Mouse (Mus musculus) urinary bladder, postnatal 14 days (tissue): ENCODE results near the gene Siglec1.
A peak's percentile ranks its signal among the peaks of the same experiment; 100 is the strongest.

ENCODE experiments used
- DNase-seq: peaks from one replicate; pipeline ENCODE4 v3.0.0; 2021; ENCODE audit warnings: low spot score

Siglec1 gene

GRCm38 (mm10) chr2:131097087-131097486 lies 10.5 kb upstream of the Siglec1 start:
- DNase-seq = no peak

DNA sequence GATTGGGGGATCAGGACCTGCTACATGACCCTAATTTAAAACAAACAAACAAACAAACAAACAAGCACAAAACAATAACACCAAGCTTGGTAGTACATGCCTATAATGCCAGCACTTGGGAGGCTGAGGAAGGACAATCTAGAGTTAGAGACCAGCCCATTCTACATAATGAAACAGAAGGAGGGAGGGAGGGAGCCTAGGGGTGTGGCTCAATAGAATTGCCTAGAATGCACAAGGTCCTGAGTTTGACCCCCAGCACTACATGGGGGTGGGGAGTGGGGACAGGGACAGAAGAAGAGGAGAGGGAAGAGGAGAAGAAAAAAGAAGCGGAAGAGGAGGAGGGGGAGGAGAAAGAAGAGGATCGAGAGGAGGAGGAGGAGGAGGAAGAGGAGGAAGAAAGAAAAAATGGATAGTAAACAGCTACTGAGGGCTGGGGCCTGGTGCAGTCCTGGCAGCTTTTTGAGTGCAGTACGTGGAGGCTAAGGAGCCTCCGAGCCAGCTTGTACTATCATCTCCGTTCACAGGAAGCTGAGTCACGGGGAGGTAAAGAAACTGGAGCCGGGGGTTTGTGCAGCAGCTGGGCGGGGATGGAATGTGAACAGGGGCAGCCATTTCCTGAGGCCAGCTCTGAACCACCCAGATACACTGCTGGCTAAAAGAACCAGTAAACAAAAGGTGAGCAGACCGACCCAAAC lies 9.7 kb upstream of the Siglec1 start:
- DNase-seq = peak; percentile 79

DNA sequence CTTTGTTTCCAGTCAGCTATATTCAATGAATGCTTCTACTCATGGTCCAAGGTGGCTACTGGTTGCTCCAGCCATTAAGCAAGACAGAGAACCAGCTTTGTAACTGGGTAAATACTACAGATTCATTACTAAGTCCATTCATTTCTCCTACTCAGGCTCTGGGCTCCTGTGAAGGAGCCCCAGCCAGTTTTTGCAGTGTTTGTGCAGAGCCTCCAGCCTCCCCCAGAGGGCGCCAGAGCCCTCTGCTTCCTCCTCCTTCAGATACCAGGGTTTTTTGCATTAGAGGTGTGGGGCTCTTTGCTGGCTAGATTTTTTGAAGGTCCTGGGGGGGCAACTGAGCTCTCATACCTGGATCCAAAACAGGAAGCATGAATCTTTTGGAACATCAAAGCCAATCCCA lies 8.3 kb upstream of the Siglec1 start:
- DNase-seq = peak; percentile 75

- peak; percentile 1 for DNase-seq
These were observed 7.0 kb upstream of the Siglec1 start for GRCm38 (mm10) chr2:131093577-131093976.

GRCm38 (mm10) chr2:131090852-131091251 lies 4.3 kb upstream of the Siglec1 start:
- peak; percentile 12 for DNase-seq

- no peak for DNase-seq
These were observed 3.1 kb upstream of the Siglec1 start for GRCm38 (mm10) chr2:131089634-131090033.

DNA sequence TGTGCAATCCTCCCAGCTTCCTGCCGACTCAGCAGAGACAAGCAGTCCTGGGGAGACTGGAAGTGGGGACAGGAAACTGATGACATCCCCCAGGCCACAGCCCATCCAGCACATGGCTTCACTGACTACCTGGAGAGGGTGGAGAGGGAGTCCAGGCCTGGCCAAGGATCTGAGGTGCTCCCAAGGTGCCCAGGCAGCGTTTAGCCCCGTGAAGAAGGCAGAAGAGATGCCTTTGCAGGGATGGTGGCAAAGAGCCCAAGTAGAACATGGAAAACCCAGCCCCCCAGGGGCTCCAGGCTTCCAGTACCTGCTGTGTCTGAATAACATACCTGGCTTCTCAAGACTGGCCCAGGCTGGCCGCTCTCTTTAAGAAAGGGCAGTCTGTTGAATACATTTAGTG lies 2.0 kb upstream of the Siglec1 start:
- no peak for DNase-seq

- no peak for DNase-seq
These were observed 2.4 kb downstream of the Siglec1 start for GRCm38 (mm10) chr2:131084206-131084605.

GRCm38 (mm10) chr2:131080507-131080906 lies 6.1 kb downstream of the Siglec1 start:
- no peak for DNase-seq

DNA sequence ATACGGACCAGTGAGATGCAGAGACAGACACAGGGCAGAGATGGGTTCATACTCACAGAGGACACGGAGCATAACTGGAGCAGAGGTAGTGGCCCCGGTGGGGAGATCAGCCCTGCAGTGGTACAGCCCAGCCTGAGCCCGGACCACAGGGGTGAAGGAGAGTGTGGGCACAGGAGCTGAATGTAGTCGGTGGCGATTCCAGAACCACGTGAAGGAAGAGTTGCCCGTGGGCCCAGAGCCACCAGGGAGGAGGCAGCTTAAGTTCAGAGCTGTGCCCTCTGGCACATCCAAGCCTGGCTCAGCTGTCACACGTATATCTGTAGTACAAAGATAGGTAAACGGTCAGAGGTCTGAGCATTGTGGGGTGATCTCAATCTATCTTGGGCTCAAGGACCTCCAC lies 14.0 kb downstream of the Siglec1 start:
- no peak for DNase-seq

DNA sequence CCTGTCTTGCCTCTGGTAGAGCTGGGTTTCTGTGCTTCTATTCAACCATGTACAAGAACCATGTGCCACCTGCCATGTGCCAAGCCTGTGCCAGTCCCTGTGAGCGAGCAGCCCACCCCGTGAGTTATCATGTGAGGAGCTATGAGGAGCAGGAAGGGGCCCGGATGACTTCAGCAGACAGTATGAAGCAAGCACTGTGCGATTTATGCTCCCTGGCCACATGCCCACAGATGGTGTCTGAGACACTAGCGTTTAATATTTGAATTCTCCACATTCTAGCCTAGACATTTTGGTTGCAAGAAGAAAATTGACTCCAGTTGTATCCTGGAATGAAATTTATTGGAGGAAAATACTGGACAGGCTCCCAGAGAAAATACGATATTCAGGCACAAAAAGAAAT lies 19.1 kb downstream of the Siglec1 start:
- peak; percentile 70 for DNase-seq

DNA sequence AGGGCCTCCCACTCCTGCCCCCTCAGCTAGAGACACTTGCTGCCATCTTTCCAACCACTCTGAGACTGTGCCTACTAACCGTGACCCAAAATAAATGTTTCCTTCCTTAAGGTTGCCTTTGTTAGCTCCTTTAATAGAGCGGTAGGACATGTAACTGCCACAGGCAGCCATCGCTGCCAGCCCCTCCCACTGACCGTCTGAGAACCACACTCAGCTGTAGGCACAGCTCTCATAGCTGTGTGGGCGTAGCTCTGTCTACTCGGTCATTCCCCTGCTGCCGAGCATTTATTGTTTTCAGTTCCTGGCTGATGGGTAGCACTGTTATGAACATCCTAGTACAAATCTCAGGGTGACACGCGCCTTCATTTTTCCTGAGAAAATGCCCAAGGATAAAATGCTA lies 20.2 kb downstream of the Siglec1 start:
- DNase-seq = no peak

DNA sequence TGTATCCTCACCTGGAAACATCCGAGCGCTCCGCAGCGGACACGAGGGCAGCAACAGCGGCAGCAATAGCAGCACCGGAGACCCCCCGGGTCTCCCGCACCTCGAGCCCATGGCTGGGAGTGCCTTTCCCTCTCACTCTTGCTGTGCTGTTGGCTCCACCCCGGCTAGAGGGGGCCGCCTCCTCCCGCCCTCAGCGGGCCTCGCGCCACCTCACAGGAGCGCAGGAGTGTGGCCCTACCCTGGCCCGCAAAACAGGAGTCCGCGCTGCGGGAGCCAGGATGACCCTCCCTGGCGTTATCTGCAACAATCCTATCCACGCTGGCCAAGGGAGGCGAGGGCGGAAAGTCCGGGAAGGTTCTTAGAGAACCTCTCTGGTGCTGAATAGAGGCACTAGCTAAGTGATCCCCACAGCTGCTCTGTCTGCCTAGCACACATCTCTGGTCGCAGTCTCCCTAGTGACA lies 23.1 kb downstream of the Siglec1 start, which contains the start of gene Adam33:
TSS of gene Adam33 (minus strand) at position 411 of the 461 bp plus-strand sequence.
- peak; percentile 55 for DNase-seq

GRCm38 (mm10) chr2:131061607-131062006 lies 25.0 kb downstream of the Siglec1 start:
- no peak for DNase-seq

GRCm38 (mm10) chr2:131060784-131061183 lies 25.8 kb downstream of the Siglec1 start:
- DNase-seq = no peak

- DNase-seq = no peak
These were observed 26.6 kb downstream of the Siglec1 start for GRCm38 (mm10) chr2:131059781-131060540.

- DNase-seq = peak; percentile 83
These were observed 27.2 kb downstream of the Siglec1 start for GRCm38 (mm10) chr2:131059377-131059776.

DNA sequence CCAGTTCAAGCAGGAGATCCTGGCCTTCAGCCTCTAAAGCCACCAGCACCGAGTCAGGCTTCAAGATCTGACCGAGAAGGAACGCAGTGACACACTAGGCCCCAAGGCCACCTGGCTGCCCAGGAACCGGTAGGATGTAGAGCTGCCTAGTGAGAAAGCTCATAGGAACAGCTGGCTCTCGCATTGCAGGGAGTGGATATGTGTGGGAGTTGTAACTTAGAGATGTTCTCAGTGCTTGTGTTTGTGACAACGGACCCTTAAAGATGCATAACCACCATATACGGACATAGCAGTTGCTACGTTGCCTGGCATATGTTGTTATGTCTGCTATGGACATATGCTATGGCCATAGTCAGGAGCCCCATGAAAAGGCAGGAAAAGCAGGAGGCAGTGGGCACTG lies 27.9 kb downstream of the Siglec1 start:
- DNase-seq = no peak

DNA sequence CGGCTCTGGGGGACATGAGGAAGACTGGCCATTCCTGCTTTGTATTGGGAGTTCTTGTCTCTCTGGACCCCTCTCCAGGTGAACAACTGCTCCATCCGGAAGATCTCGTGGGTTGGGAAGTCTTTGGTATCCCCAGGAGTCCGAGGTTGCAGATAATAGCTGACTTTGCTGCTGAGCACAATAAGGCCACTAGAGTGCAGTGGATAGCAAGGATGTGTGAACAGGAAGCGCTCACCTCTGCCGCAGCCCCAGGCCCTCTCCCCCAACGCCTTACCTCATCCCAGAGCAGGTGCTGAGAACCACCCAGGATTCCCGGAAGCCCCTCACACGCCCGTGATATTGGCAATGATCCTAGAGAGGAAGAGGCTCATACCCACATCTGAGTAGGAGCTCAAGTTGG lies 30.4 kb downstream of the Siglec1 start:
- DNase-seq = no peak

DNA sequence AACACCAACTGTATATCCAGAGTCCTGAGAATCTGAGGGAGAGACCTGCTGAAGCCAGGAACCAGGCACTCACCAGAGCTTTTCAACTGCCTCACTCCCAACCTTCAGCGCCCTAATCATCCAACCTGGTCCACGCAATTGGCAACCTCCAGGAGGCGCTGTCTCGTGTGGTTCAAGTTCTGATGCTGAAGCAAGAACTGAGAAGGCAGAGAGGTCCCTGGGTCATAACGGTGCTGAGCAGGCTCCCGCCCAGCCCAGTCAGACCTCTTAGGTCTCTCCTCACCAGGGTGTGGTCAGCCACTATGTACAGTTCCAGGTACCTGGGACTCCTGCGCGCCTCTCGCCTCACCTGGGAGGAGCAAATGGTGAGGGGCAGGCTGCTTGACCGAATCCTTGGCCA lies 30.9 kb downstream of the Siglec1 start:
- DNase-seq = peak; percentile 57

- DNase-seq = no peak
These were observed 31.8 kb downstream of the Siglec1 start for GRCm38 (mm10) chr2:131054646-131055264.

- no peak for DNase-seq
These were observed 32.5 kb downstream of the Siglec1 start for GRCm38 (mm10) chr2:131053851-131054645.
